Mouse (Mus musculus) ZHBTc4 (cell line): Measurements from ENCODE around the gene Ubald1.
A peak's percentile ranks its signal among the peaks of the same experiment; 100 is the strongest.

Source experiments
- DNase-seq: peaks from one replicate; pipeline ENCODE4 v3.0.0-alpha.2; 2011; ENCODE audit warnings: low read depth, low spot score

Gene Ubald1

GRCm38 (mm10) chr16:4880136-4880825 is at the start of gene Ubald1:
Gene Ubald1 (minus strand): TSS chr16:4880315.
- peak; percentile 99 for DNase-seq

GRCm38 (mm10) chr16:4928474-4928873 is 48.4 kb upstream of the Ubald1 start:
- DNase-seq, result no peak

GRCm38 (mm10) chr16:4927967-4928366 is 47.9 kb upstream of the Ubald1 start:
- DNase-seq, result no peak

- DNase-seq, result no peak
Observed at GRCm38 (mm10) chr16:4923996-4924395, 43.9 kb upstream of the Ubald1 start.

GRCm38 (mm10) chr16:4922481-4922880 is 42.4 kb upstream of the Ubald1 start:
- DNase-seq, result no peak

- DNase-seq, result no peak
Observed at GRCm38 (mm10) chr16:4920556-4920955, 40.4 kb upstream of the Ubald1 start.

GRCm38 (mm10) chr16:4916608-4917007 is 36.5 kb upstream of the Ubald1 start:
- no peak for DNase-seq

- DNase-seq, result no peak
Observed at GRCm38 (mm10) chr16:4915931-4916330, 35.8 kb upstream of the Ubald1 start.

- DNase-seq, result peak; percentile 95
Observed at GRCm38 (mm10) chr16:4913783-4914735, 33.9 kb upstream of the Ubald1 start.

- no peak for DNase-seq
Observed at GRCm38 (mm10) chr16:4912907-4913782, 33.0 kb upstream of the Ubald1 start.

GRCm38 (mm10) chr16:4912074-4912648 is 32.0 kb upstream of the Ubald1 start:
- peak; percentile 49 for DNase-seq

GRCm38 (mm10) chr16:4910758-4911157 is 30.6 kb upstream of the Ubald1 start:
- no peak for DNase-seq

GRCm38 (mm10) chr16:4909745-4910144 is 29.6 kb upstream of the Ubald1 start:
- peak; percentile 68 for DNase-seq

GRCm38 (mm10) chr16:4907972-4908371 is 27.9 kb upstream of the Ubald1 start:
- DNase-seq, result peak; percentile 73

- DNase-seq, result no peak
Observed at GRCm38 (mm10) chr16:4907386-4907785, 27.3 kb upstream of the Ubald1 start.

GRCm38 (mm10) chr16:4906559-4906958 is 26.4 kb upstream of the Ubald1 start:
- DNase-seq, result no peak

GRCm38 (mm10) chr16:4905591-4905990 is 25.5 kb upstream of the Ubald1 start:
- DNase-seq, result no peak

GRCm38 (mm10) chr16:4904878-4905277 is 24.8 kb upstream of the Ubald1 start:
- DNase-seq, result no peak

- DNase-seq, result no peak
Observed at GRCm38 (mm10) chr16:4903491-4904102, 23.5 kb upstream of the Ubald1 start.

GRCm38 (mm10) chr16:4902390-4902789 is 22.3 kb upstream of the Ubald1 start:
- DNase-seq, result no peak

- DNase-seq, result no peak
Observed at GRCm38 (mm10) chr16:4901167-4901566, 21.1 kb upstream of the Ubald1 start.
